Mouse (Mus musculus) fat pad, adult 2 months (tissue): ENCODE data around the gene Bcar3.

ENCODE experiments used
- DNase-seq: peaks from one replicate; pipeline ENCODE4 v3.0.0-alpha.2; 2011; ENCODE audit warnings: low read depth, low spot score; ENCODE audit errors: extremely low read depth

The Bcar3 gene

GRCm38 (mm10) chr3:122509534-122510239 lies 215.8 kb downstream of the Bcar3 start:
- DNase-seq, result no peak

GRCm38 (mm10) chr3:122510240-122510750 lies 216.4 kb downstream of the Bcar3 start:
- no peak for DNase-seq

GRCm38 (mm10) chr3:122510932-122511331 lies 217.0 kb downstream of the Bcar3 start:
- DNase-seq, result no peak

- DNase-seq, result no peak
Measured at GRCm38 (mm10) chr3:122511721-122512619, 218.0 kb downstream of the Bcar3 start.

- no peak for DNase-seq
Measured at GRCm38 (mm10) chr3:122512725-122513375, 218.9 kb downstream of the Bcar3 start.

- no peak for DNase-seq
Measured at GRCm38 (mm10) chr3:122515568-122516326, 221.8 kb downstream of the Bcar3 start.

- no peak for DNase-seq
Measured at GRCm38 (mm10) chr3:122516327-122516695, 222.4 kb downstream of the Bcar3 start.

GRCm38 (mm10) chr3:122517726-122518125 lies 223.8 kb downstream of the Bcar3 start:
- no peak for DNase-seq

GRCm38 (mm10) chr3:122518231-122518736 lies 224.3 kb downstream of the Bcar3 start:
- DNase-seq, result no peak

GRCm38 (mm10) chr3:122519082-122519481 lies 225.1 kb downstream of the Bcar3 start:
- no peak for DNase-seq

- no peak for DNase-seq
Measured at GRCm38 (mm10) chr3:122520365-122520764, 226.4 kb downstream of the Bcar3 start.

- no peak for DNase-seq
Measured at GRCm38 (mm10) chr3:122520875-122521274, 226.9 kb downstream of the Bcar3 start.

GRCm38 (mm10) chr3:122521294-122521693 lies 227.4 kb downstream of the Bcar3 start:
- DNase-seq, result no peak

- no peak for DNase-seq
Measured at GRCm38 (mm10) chr3:122528477-122528876, 234.5 kb downstream of the Bcar3 start.

GRCm38 (mm10) chr3:122535938-122536703 lies 242.2 kb downstream of the Bcar3 start:
- no peak for DNase-seq

- no peak for DNase-seq
Measured at GRCm38 (mm10) chr3:122538851-122539250, 244.9 kb downstream of the Bcar3 start.

- DNase-seq, result peak; percentile 39
Measured at GRCm38 (mm10) chr3:122539961-122540690, 246.2 kb downstream of the Bcar3 start.

GRCm38 (mm10) chr3:122540918-122541317 lies 247.0 kb downstream of the Bcar3 start:
- no peak for DNase-seq

GRCm38 (mm10) chr3:122545346-122545745 lies 251.4 kb downstream of the Bcar3 start:
- DNase-seq, result no peak
